In genomic region chr9:56415935-56416607, GRCm38 (mm10) we compare ENCODE assay signal across 10 mouse cellular contexts. TPM values are rescaled to one million over a fixed set of nuclear protein-coding genes. Genes with fewer than 3 reads are reported as not detected.
A peak's percentile ranks its signal among the peaks of the same experiment; 100 is the strongest.
DNase-seq lines count a peak whose midpoint lies in the region; ATAC-seq and TF ChIP-seq lines count a peak whose summit lies in the region.
"Had no signal": no experiment of that assay in that cellular context is flagged by ENCODE, and none has a peak within 500 bp of the region (broad histone marks: within the 10 kb centered on the region; RNA-seq: fewer than 3 reads in every experiment).

No protein-coding gene starts in this region.

- 20% methylated on average over 4 of the region's 4 CpGs for whole genome bisulfite sequencing in cerebellum, adult 2 months
- 48% methylated on average over 4 of the region's 4 CpGs for WGBS in kidney, embryonic 14.5 days
- WGBS in liver, embryonic 12.5 days (ENCODE audit: insufficient replicate concordance) = 59% methylated on average over 4 of the region's 4 CpGs

- peaks cover 12% of the 10 kb centered on the region; the same call in 1 of the 2 replicates for H3K4me1 ChIP-seq in cerebellum, adult 2 months (ENCODE audit: control insufficient read depth, insufficient read depth, low read length)
- H3K4me1 ChIP-seq in kidney, embryonic 14.5 days (ENCODE audit: control insufficient read depth, insufficient read depth, low read length) = peaks cover 7% of the 10 kb centered on the region; the same call in 1 of the 2 replicates
- H3K4me1 ChIP-seq in MEL (ENCODE audit: control insufficient read depth in 1 of 2, insufficient read depth in 2 of 2, low read length in 2 of 2) = peaks cover 13 to 20% of the 10 kb centered on the region in 2 experiments
- H3K4me1 ChIP-seq in liver, embryonic 12.5 days = peaks cover 51% of the 10 kb centered on the region

- H3K4me3 ChIP-seq in cerebellum, adult 2 months (replicated peaks; ENCODE audit: insufficient read depth, low read depth, low read length) = peak overlapping the region; percentile 31
- peak overlapping the region; percentile 84; the same call in 1 of the 2 replicates for H3K4me3 ChIP-seq in kidney, embryonic 14.5 days (ENCODE audit: low read length)
- peak overlapping the region in 1 of 2 experiments; percentile 88; a peak in 1 of 4 replicates for H3K4me3 ChIP-seq in MEL (ENCODE audit: control insufficient read depth in 1 of 2, insufficient read depth in 1 of 2, low read depth in 2 of 2, low read length in 2 of 2)
- no peak overlapping the region for H3K4me3 ChIP-seq in liver, embryonic 12.5 days

- no peak overlapping the region for H3K27ac ChIP-seq in cerebellum, adult 2 months (ENCODE audit: insufficient read depth, low read length)
- H3K27ac ChIP-seq in kidney, embryonic 14.5 days (ENCODE audit: low read depth, low read length) = no peak overlapping the region
- H3K27ac ChIP-seq in MEL (ENCODE audit: control insufficient read depth, low read depth, low read length) = no peak overlapping the region
- H3K27ac ChIP-seq in liver, embryonic 12.5 days = no peak overlapping the region

- no peaks in the 10 kb centered on the region for H3K36me3 ChIP-seq in kidney, embryonic 14.5 days (ENCODE audit: control insufficient read depth, insufficient read depth, low read length)
- peaks cover 0 to 39% of the 10 kb centered on the region in 2 experiments; a peak in 2 of 4 replicates for H3K36me3 ChIP-seq in MEL (ENCODE audit: control insufficient read depth in 1 of 2, insufficient read depth in 2 of 2, low read length in 2 of 2)
- H3K36me3 ChIP-seq in liver, embryonic 12.5 days = no peaks in the 10 kb centered on the region

- peak in 1 of 2 experiments; percentile 23 for DNase-seq in cerebellum, adult 2 months
- DNase-seq in cerebellum, postnatal 25 days = no peak
- no peak for DNase-seq in kidney, postnatal 4 days
- peak; percentile 57 for DNase-seq in MEL (ENCODE audit: low read depth, low spot score)
- no peak for DNase-seq in adrenal gland, postnatal 36 days
- DNase-seq in ovary, adult 18-20 months (ENCODE audit: low spot score) = no peak
- DNase-seq: kidney, postnatal 25 days; midbrain, embryonic 14.5 days had no signal

- H3K79me2 ChIP-seq in MEL (ENCODE audit: control insufficient read depth, insufficient read depth, low read length, poor library complexity) = peaks cover 24% of the 10 kb centered on the region

- peak; percentile 30 to 55; a peak in 2 of 4 replicates for TF ChIP-seq EP300 in MEL (IDR thresholded peaks at IDR 0.05; ENCODE audit: low read depth in 1 of 2, low read length in 2 of 2)

- no peaks in the 10 kb centered on the region for H3K9me3 ChIP-seq in kidney, embryonic 14.5 days (ENCODE audit: control insufficient read depth, low read length)
- H3K9me3 ChIP-seq in MEL (replicated peaks; ENCODE audit: insufficient read depth, low read length) = no peaks in the 10 kb centered on the region
- H3K9me3 ChIP-seq in liver, embryonic 12.5 days (replicated peaks) = no peaks in the 10 kb centered on the region

- no peak overlapping the region for H3K9ac ChIP-seq in kidney, embryonic 14.5 days (ENCODE audit: low read depth, low read length)
- H3K9ac ChIP-seq in MEL (ENCODE audit: control insufficient read depth, low read depth, low read length, poor library complexity, severe bottlenecking) = peak overlapping the region; percentile 9; the same call in 1 of the 2 replicates
- no peak overlapping the region for H3K9ac ChIP-seq in liver, embryonic 12.5 days

- TF ChIP-seq CTCF in cerebellum, adult 2 months (IDR thresholded peaks at IDR 0.05; ENCODE audit: borderline replicate concordance, insufficient read depth, low read depth, low read length) = no peak
- TF ChIP-seq CTCF in MEL (IDR thresholded peaks at IDR 0.05 in 2 of 3, conservative IDR thresholded peaks at IDR 0.05 in 1 of 3; ENCODE audit: control insufficient read depth in 1 of 3, insufficient read depth in 1 of 3, low read depth in 2 of 3, low read length in 3 of 3, poor library complexity in 1 of 3, severe bottlenecking in 1 of 3) = no peak

- H3K4me2 ChIP-seq in kidney, embryonic 14.5 days (replicated peaks; ENCODE audit: low read depth, low read length) = peak overlapping the region; percentile 69
- peak overlapping the region; percentile 97 for H3K4me2 ChIP-seq in liver, embryonic 12.5 days

- TF ChIP-seq POLR2A in cerebellum, adult 2 months (IDR thresholded peaks at IDR 0.05; ENCODE audit: borderline replicate concordance, insufficient read depth, low read length) = no peak
- no peak for TF ChIP-seq POLR2A in MEL (IDR thresholded peaks at IDR 0.05; ENCODE audit: control insufficient read depth in 1 of 2, insufficient read depth in 1 of 2, low read depth in 1 of 2, low read length in 2 of 2, poor library complexity in 1 of 2)

- no peak for TF ChIP-seq RAD21 in MEL (IDR thresholded peaks at IDR 0.05; ENCODE audit: low read depth, low read length)

- H3K27me3 ChIP-seq in cerebellum, adult 2 months (ENCODE audit: control insufficient read depth, insufficient read depth, low read length) = no peaks in the 10 kb centered on the region
- no peaks in the 10 kb centered on the region for H3K27me3 ChIP-seq in kidney, embryonic 14.5 days (ENCODE audit: control insufficient read depth, insufficient read depth, low read length)
- H3K27me3 ChIP-seq in MEL (ENCODE audit: control insufficient read depth in 1 of 2, insufficient read depth in 2 of 2, low read length in 2 of 2) = no peaks in the 10 kb centered on the region
- H3K27me3 ChIP-seq in liver, embryonic 12.5 days (replicated peaks) = no peaks in the 10 kb centered on the region

- no peak for ATAC-seq in kidney, embryonic 14.5 days (ENCODE audit: low FRiP score, low TSS enrichment)
- ATAC-seq in liver, embryonic 12.5 days = no peak

TF ChIP-seq in MEL, 35 proteins besides CTCF, POLR2A, EP300 and RAD21:
- TF ChIP-seq BHLHE40 (IDR thresholded peaks at IDR 0.05; ENCODE audit: borderline replicate concordance, low read depth, low read length) (no peak), JUND (IDR thresholded peaks at IDR 0.05; ENCODE audit: low read depth, low read length) (no peak), ELF1 (IDR thresholded peaks at IDR 0.05; ENCODE audit: low read depth, low read length) (no peak), GATA1 (IDR thresholded peaks at IDR 0.05; ENCODE audit: low read depth, low read length) (peak; percentile 75; the same call in 1 of the 2 replicates), MAFK (IDR thresholded peaks at IDR 0.05; ENCODE audit: borderline replicate concordance, low read depth, low read length) (no peak), USF1 (IDR thresholded peaks at IDR 0.05; ENCODE audit: low read depth, low read length) (no peak), CHD2 (IDR thresholded peaks at IDR 0.05; ENCODE audit: low read length) (no peak), CHD1 (IDR thresholded peaks at IDR 0.05; ENCODE audit: low read depth, low read length) (no peak), NRF1 (IDR thresholded peaks at IDR 0.05; ENCODE audit: insufficient read depth, low read depth, low read length, poor library complexity, severe bottlenecking) (no peak), KAT2A (conservative IDR thresholded peaks at IDR 0.05; ENCODE audit: low read depth, low read length) (no peak), MYB (IDR thresholded peaks at IDR 0.05; ENCODE audit: low read depth, low read length) (no peak), RCOR1 (IDR thresholded peaks at IDR 0.05; ENCODE audit: low read depth, low read length) (0 out of 2 replicates have a peak, but pooled peaks have one; percentile 37), USF2 (IDR thresholded peaks at IDR 0.05; ENCODE audit: borderline replicate concordance in 1 of 2, insufficient read depth in 1 of 2, low read depth in 1 of 2, low read length in 2 of 2) (no peak), MXI1 (IDR thresholded peaks at IDR 0.05; ENCODE audit: low read depth, low read length) (0 out of 2 replicates have a peak, but pooled peaks have one; percentile 39), MYC (IDR thresholded peaks at IDR 0.05; ENCODE audit: low read depth, low read length) (0 out of 2 replicates have a peak, but pooled peaks have one; percentile 31), ETS1 (IDR thresholded peaks at IDR 0.05; ENCODE audit: low read depth, low read length) (peak; percentile 56), MAX (IDR thresholded peaks at IDR 0.05; ENCODE audit: low read length) (no peak), UBTF (IDR thresholded peaks at IDR 0.05; ENCODE audit: borderline replicate concordance, insufficient read depth, low read depth, low read length) (no peak), GABPA (IDR thresholded peaks at IDR 0.05; ENCODE audit: low read depth, low read length) (no peak), NELFE (IDR thresholded peaks at IDR 0.05; ENCODE audit: low read depth, low read length) (no peak), TCF12 (IDR thresholded peaks at IDR 0.05; ENCODE audit: low read depth, low read length) (peak; percentile 22; the same call in 1 of the 2 replicates), SIN3A (IDR thresholded peaks at IDR 0.05; ENCODE audit: low read length) (peak; percentile 67; the same call in 1 of the 2 replicates)

RNA-seq across cellular contexts. Expression of gene Peak1, which starts 1.8 kb away (rescaled TPM):
- polyA plus RNA-seq in cerebellum, adult 2 months (2012; rRNA removed) = 29.8 and 32.2 TPM in 2 replicates
- polyA plus RNA-seq in kidney, embryonic 14.5 days (2014; fragmentation: Nextera tagmentation; extraction: Ambion mirVana) = 18.4 and 23.1 TPM in 2 replicates
- total RNA-seq in MEL (2012; rRNA removed) = 2.8 and 4.1 TPM in 2 replicates
- 10 to 100 TPM in 1 of 2 experiments, not detected in 1; 11.7 TPM for polyA plus RNA-seq in MEL (2012; ENCODE audit: insufficient read depth in 1 of 2, insufficient read length in 2 of 2, low read depth in 1 of 2, low replicate concordance in 2 of 2, missing spikeins in 1 of 2)
- 5.4 and 5.7 TPM in 2 replicates for polyA plus RNA-seq in liver, embryonic 12.5 days (2016; fragmentation: Nextera tagmentation; extraction: Ambion mirVana)
- total RNA-seq in adrenal gland, postnatal 36 days (2021) = 10 to 100 TPM; 49.3 to 64.5 TPM

RNA-seq across cellular contexts. Expression of gene Hmg20a, which starts 2.3 kb away (rescaled TPM):
- polyA plus RNA-seq in cerebellum, adult 2 months (2012; rRNA removed) = 59.7 and 63.4 TPM in 2 replicates
- 39.9 and 64.3 TPM in 2 replicates for polyA plus RNA-seq in kidney, embryonic 14.5 days (2014; fragmentation: Nextera tagmentation; extraction: Ambion mirVana)
- 12.5 and 12.6 TPM in 2 replicates for total RNA-seq in MEL (2012; rRNA removed)
- 10 to 100 TPM in 1 of 2 experiments, not detected in 1; 23.6 TPM for polyA plus RNA-seq in MEL (2012; ENCODE audit: insufficient read depth in 1 of 2, insufficient read length in 2 of 2, low read depth in 1 of 2, low replicate concordance in 2 of 2, missing spikeins in 1 of 2)
- 21.3 and 22.2 TPM in 2 replicates for polyA plus RNA-seq in liver, embryonic 12.5 days (2016; fragmentation: Nextera tagmentation; extraction: Ambion mirVana)
- 10 to 100 TPM; 37.8 to 38.6 TPM for total RNA-seq in adrenal gland, postnatal 36 days (2021)
